Mouse (Mus musculus) embryonic fibroblast, embryonic 13.5 days (primary cell): ENCODE data around the gene Syp.

Experiments used
- CTCF ChIP-seq: IDR thresholded peaks from 2 replicates; pipeline ENCODE4 v1.5.1; 2011; ENCODE audit warnings: mild to moderate bottlenecking, control low read depth, low read length, moderate library complexity, borderline replicate concordance; ENCODE audit not compliant: insufficient read depth
- POLR2A ChIP-seq: IDR thresholded peaks from 2 replicates; pipeline ENCODE4 v1.6.1; 2011; ENCODE audit warnings: low read depth, mild to moderate bottlenecking, control low read depth, low read length, moderate library complexity

- TF ChIP-seq CTCF (no peak), POLR2A (no peak)
Measured at GRCm38 (mm10) chrX:7638401-7639091, at the start of gene Syp.
